Mouse (Mus musculus): Measurements from ENCODE around the gene Rpp30.
A peak's percentile ranks its signal among the peaks of the same experiment; 100 is the strongest.

- TF ChIP-seq CTCF (IDR thresholded peaks at IDR 0.05; ENCODE audit: borderline replicate concordance, insufficient read depth, low read length) (peak; percentile 30; the same call in 1 of the 2 replicates), POLR2A (IDR thresholded peaks at IDR 0.05; ENCODE audit: low read depth, low read length) (no peak)
These were observed 7.3 kb downstream of the Rpp30 start for GRCm38 (mm10) chr19:36090781-36091180.
